Mouse (Mus musculus) spleen, postnatal 14 days (tissue): ENCODE data around the gene Fuom.
"Not testable (repeated sequence)": the region's sequence is repeated elsewhere in the genome, so short reads cannot be mapped to it uniquely, and the experiment has no call there.

Experiments used
- DNase-seq, 2 experiments: peaks; one replicate each; pipeline ENCODE4 v3.0.0; 2021 to 2022; ENCODE audit warnings: low spot score in 2 of 2

Fuom gene

GRCm38 (mm10) chr7:140101993-140102860, at the start of gene Fuom:
Fuom (minus strand) TSS chr7:140102441.
- DNase-seq: peak; percentile 56 to 62

- no peak for DNase-seq
Measured at GRCm38 (mm10) chr7:140144550-140144949, 42.3 kb upstream of the Fuom start.

- DNase-seq: peak in 1 of 2 experiments; percentile 61
Measured at GRCm38 (mm10) chr7:140141350-140141749, 39.1 kb upstream of the Fuom start.

DNA sequence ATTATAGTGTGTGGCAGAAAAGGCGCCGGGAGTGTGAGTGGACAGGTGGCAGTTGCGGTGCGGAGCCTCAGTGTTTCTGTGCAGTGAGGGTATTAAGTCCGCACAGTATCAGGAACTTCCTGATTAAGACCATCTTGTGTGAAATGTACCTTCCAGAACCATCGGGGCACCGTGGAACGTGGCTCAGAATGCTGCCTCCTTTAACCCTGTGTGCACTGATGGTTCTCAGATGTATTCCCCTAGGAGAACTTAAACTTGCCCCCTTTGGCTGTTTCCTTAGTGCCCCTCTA, 35.7 kb upstream of the Fuom start:
- no peak for DNase-seq

GRCm38 (mm10) chr7:140137135-140138020, 35.1 kb upstream of the Fuom start, which contains the start of gene Mtg1:
Mtg1 (plus strand) TSS chr7:140137564.
- peak; percentile 90 to 92 for DNase-seq

GRCm38 (mm10) chr7:140135106-140135770, 33.0 kb upstream of the Fuom start:
- DNase-seq: no peak

DNA sequence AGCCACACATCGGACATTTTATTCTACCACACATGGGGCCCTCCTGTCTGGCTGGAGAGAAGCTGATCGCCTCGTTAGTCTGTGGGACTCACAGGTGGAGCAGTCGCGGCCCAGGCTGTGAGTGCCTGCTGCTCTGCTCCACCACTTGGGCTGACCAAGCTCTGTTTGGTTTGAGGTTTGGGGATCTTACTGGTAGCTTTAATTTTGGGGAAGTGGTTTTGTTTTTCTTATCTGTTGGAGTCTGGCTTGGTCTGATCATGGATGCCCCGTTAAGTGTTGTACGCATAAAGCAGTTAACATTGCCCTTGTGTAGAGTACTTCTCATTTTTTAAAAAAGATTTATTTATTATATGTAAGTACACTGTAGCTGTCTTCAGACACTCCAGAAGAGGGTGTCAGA, 31.8 kb upstream of the Fuom start:
- DNase-seq: not testable (repeated sequence)

DNA sequence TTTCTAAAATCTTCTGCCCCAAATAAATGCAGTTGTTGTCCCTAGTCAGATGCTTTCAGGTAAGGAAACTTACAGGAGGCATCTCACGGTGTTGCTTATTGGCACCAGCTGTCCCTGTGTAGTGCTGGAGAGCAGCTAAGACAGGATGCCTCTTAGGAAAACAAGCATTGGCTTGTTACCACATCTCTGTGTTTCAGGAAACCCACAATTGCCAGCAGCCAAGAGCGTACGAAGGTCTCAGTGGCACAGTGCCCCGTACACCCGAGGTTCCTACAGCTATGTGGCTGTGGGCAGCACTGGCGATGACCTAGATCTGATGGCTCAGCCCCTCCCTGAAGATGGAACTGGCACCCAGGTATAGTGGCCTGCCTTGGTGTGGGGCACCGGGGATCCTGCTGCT, 29.9 kb upstream of the Fuom start:
- not testable (repeated sequence) for DNase-seq

DNA sequence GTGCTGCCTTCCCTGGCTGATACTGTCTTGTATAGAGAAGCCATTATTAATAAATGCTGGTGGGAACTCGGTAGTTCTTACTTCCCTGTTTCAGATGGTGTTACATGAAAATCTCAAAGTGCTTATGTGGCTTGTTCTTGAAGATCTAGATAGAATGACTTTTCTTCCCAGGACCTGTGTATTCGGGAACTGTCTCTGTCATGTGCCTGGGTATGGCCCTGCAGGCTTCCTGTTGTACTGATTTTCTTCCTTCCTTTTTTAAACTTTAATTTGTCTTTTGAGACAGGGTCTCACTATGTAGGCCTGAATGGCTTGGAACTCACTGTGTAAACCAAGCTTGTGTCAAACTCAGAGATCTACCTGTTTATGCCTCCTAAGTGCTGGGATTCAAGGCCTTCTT, 25.7 kb upstream of the Fuom start:
- DNase-seq: no peak

GRCm38 (mm10) chr7:140126934-140127333, 24.7 kb upstream of the Fuom start:
- DNase-seq: no peak

- no peak for DNase-seq
Measured at GRCm38 (mm10) chr7:140126022-140126350, 23.7 kb upstream of the Fuom start.

- peak; percentile 85 for DNase-seq
Measured at GRCm38 (mm10) chr7:140125278-140126021, 23.2 kb upstream of the Fuom start.

GRCm38 (mm10) chr7:140124382-140124781, 22.1 kb upstream of the Fuom start:
- no peak for DNase-seq

- no peak for DNase-seq
Measured at GRCm38 (mm10) chr7:140122765-140123164, 20.5 kb upstream of the Fuom start.

GRCm38 (mm10) chr7:140121338-140121910, 19.2 kb upstream of the Fuom start:
- no peak for DNase-seq

GRCm38 (mm10) chr7:140120484-140120883, 18.2 kb upstream of the Fuom start:
- no peak for DNase-seq

- DNase-seq: peak; percentile 79 to 81
Measured at GRCm38 (mm10) chr7:140116329-140117054, 14.3 kb upstream of the Fuom start, which contains the start of gene Echs1. Echs1 (minus strand) TSS chr7:140116476.

DNA sequence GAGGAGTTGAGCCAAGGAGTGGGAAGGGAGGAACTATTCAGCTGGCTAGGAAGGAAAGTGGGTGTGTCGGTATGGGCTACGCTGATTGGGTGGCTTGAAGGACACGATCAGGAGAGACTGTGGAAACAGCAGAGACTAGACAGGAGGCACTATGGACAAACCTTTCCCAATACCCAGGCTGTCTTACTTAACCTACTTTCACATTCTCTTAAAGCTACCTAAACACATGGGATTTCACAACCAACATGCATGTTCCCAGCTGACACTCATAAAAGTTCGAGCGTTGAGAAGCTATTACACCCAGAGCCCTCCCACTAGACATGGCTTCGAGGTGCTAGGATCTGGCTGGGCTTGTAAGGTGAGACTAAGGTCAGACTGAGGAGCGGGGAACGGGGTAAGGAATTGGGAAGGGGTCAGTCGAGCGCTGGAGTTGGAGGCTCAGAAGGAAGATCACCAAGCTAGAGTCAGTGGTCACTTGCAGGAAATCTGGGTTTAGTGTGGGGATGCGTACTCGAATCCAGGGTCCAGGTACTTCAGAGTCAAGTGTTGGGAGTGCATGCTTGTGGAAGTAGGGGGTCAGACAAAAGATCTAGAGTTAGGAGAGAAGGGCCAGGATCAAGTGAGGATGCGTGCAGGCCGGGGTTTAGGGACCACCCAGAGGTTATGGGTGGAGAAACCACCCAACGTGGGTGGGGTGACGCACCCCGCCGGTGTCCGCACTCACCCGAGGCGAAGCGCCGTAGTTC, 13.5 kb upstream of the Fuom start, which contains the start of gene Paox:
TSS of gene Paox (plus strand) at position 217 of the 746 bp plus-strand sequence.
- DNase-seq: no peak

- no peak for DNase-seq
Measured at GRCm38 (mm10) chr7:140111943-140112342, 9.7 kb upstream of the Fuom start.

GRCm38 (mm10) chr7:140104009-140104408, 1.8 kb upstream of the Fuom start:
- no peak for DNase-seq
